Mouse (Mus musculus) MN1 (cell line): Measurements from ENCODE around the gene Rapgef6.
"Not testable (repeated sequence)": the region's sequence is repeated elsewhere in the genome, so short reads cannot be mapped to it uniquely, and the experiment has no call there.

Experiments used
- DNase-seq: peaks from one replicate; pipeline ENCODE4 v3.0.0-alpha.2; 2016; ENCODE audit warnings: low spot score

Rapgef6 gene

DNA sequence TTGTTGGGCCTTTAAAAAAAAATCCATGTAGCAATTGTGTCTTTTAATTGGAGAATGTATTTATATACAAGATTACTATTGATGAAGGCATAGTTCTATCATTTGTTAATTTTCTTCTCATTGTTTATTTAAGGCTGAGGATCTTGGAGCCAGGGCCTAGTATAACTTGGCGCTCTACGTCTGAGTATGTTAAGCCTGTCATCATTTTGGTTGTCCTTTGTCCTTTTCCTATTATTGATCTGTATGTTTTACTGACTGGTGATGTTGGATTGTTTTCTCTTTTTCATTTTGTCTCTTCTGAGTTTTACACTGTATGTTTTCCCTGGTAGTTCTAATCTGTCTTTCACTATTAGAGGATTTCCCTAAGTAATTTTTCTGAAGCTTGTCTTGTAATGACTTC is 52.1 kb downstream of the Rapgef6 start:
- DNase-seq = no peak

DNA sequence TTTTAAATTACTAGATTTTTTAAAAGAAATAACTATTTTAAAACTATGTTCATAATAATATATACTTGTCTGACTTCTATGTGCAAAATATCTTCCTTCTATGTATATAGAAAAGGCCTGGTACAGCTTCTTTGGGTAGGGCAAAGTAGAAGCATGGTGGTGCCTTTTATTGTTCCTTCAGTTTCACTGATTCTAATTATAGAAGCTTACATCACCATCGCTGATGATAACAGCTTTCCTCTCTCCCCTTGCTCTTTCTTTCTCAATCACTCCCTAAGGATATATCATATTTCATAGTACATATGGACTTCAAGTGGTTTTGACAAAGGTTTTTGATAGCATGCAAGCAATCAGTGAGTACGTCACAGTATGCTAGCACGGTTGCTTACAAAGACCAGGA is 69.9 kb downstream of the Rapgef6 start:
- peak; percentile 62 for DNase-seq

DNA sequence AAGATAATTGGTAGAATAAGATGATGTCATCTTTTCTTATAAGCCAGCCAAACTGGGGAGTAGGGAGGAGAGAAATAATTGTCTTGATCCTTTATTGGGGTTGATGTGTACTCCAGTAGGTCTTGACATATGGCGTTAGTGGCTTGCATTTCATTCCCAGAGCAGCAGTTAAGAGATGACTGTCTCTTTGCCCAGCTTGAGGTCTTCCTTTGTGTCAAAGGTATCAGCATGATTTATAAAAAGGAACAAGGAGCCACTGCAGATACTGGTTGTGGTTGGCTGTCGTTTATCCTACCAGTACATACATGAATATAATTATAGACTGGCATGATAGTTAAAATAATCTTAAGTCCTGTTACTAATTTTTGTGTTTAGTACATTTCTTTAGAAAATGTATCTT is 71.4 kb downstream of the Rapgef6 start:
- DNase-seq = no peak

DNA sequence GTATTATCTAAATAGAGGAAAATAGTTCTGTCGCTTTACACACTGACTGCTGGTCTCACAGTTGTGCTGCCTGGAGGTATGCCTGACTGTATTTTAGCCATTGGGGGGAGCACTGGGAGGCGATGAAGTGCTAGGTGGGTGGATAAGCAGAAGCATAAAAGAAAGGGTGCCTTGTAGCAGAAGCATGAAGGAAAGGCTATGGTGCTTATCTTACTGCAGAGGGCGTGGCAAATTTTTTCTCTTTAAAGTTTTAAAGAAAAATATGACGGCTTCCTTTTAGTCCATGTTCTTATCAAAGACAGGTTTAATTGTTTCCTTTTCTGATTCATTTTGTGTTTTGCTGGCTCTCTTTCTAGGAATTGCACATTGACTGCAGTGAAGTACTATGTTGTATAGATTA is 72.4 kb downstream of the Rapgef6 start:
- no peak for DNase-seq

DNA sequence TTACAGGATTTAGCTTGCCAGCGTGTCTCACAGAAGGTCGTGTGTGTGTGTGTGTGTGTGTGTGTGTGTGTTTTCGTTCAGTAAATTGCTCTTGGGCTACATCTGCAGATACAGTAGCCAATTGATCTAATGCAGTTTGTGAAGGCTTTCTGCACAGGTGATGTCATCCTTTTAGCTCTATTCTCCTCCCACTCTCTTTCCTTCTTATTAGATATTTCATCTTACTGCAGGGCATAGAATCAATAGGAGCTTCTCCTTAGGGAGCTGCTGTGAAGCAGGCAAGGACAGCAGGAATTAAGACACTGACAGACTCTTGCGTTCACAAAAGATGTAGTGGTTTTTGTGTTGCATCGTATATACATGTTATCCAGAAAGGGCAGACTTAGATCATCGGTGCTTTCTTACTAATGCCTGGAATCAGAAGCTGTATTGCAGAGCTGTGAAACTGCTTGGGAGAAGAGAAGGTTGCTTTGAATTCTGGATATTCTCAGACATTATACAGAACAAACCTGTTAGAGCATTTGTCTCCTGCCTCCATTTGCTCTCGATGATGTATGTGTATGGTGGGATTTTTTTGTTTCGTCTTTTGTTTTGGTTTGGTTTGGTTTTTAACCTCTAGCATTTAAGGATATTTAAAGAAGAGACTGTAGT is 73.4 kb downstream of the Rapgef6 start:
- peak; percentile 74 for DNase-seq

DNA sequence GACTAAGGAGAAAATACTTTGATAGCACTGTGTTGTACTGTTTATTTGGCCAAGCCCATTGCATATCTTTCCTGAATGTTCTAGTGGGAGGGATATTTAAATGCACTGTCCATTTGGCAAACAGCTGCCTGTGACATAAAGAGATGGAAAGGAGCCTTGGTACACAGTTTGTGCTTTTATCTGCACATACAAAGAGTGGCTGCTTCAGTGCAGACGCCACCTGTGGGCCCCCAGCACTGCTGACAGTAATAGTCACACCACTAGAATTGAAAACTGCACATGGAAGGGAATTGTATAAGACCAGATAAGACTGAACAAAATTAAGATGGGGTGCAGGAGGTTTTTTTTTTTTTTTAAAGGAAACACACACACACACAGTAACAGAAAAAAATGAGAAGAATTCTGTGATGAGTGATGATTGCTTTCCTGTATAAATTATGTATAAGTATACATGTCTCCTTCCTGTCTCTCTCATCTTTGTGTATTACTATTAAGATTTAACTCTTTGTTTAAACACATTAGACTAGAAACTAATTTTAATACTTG is 75.3 kb downstream of the Rapgef6 start:
- no peak for DNase-seq

DNA sequence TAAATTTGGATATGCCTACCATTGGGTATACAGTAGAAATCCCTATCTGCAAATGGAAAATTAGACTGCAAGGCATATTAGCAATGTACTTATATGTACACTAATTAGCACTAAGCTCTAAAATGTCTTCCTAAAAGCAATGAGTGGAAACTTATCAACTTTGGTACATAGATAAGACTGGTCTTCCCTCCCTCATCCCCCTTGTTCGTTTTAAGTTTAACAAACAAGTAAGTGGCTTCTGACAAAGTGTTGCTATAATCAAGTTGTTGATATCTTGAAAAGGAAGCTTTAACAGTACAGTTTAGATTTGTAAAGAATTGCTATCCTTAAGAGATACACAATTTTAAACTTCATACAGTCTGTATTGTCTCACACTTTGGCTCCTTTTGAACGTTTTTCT is 78.5 kb downstream of the Rapgef6 start:
- DNase-seq = no peak

DNA sequence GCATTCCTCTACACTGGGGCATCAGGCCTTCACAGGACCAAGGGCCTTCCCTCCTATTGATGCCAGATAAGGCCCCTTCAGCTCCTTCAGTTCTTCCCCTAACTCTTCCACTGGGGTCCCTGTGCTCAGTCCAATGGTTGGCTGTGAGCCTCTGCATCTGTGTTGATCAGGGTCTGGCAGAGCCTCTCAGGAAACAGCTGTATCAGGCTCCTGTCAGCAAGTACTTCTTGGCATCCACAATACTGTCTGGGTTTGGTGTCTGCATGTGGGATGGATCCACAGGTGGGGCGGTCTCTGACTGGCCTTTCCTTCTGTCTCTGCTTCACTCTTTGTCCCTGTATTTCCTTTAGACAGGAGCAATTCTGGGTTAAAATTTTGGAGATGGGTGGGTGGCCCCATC is 80.1 kb downstream of the Rapgef6 start:
- not testable (repeated sequence) for DNase-seq

DNA sequence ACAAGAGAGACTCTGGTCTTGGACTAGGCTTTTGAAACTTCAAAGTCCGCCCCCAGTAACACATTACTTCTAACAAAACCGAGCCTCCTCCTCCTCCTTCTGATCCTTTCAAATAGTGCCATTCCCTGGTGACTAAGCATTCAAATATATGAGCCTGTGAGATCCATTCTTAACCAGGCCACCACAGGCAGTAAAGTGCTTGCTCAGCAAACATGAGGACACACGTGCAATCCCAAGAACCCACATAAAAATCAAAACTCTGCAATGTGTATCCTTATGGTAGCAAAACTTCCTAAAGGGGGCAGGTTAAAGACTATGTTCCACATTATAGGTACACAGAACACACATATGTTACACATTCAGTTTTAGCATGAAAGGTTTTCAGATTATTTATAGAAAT is 81.8 kb downstream of the Rapgef6 start:
- no peak for DNase-seq

DNA sequence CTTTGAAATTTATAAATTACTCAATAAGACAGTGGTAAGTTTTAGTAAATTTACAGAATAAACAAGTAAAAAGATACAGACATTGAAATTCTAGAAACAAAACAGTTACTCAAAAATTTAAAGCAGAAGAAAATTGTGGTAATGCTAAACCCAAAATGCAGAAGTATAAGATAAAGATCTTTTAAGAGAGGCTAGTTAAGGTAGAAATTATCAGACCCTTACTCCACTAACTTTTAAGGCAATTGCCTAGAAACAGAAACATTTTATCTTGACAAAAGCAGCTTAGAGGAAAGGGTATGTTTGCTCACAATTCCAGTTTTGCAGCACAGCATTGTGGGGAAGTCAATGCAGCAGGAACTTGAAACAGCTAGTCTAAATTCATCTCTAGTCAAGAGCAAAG is 91.0 kb downstream of the Rapgef6 start:
- DNase-seq = no peak

DNA sequence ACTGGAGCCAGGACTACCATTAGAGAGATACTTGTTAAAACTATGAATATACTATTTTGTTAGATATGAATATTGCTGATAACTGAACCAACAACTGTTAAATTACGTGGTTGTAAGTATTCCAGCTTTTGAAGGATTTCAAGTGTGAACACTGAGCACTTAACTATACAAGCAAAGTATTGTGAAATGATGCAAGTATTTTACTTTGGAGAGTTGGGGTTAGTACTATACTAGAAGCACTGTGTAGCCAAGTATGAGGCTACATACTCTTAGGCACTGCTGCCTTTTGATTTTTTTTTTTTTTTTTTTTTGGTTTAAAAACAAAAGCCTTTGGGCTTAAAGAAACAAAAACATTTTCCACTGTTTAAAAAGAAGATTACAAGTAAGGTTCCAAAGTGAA is 91.9 kb downstream of the Rapgef6 start:
- no peak for DNase-seq

DNA sequence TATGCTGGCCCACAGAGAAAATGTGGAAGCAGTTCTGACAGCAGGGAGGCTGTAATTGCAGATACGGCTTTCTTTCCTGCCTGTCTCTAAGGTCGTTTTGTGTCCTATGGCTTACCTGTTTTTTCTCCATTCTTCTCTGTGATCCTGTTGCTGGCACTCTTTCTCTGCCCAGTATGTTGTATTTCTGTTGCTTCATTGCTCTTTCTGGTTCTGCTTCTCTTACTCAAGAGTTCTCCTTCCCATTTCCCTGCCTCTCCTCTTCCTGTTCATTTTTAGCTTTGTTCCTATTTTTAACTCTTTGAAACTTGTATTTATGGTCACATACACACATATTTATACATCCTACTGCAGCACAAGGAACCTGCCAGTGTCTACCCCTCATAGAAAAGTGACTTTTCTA is 96.2 kb downstream of the Rapgef6 start:
- no peak for DNase-seq

DNA sequence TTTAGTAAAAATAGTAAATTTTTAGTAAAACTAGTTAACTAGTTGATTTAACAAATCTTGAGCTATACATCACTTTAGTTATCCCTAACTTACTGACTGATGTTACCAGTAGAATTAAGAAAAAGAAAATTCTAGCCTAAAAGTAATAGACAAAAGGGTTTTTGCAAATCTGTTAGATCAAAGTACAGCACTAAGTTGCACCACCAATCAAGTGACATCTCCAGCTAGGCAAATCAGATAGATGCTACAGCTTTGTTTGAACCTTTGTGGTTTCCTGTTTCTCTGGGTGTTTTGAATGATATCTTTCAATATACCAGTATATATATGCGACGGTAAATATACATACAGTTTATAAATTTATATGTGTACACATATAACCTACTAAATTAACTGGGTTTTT is 99.1 kb downstream of the Rapgef6 start:
- no peak for DNase-seq

DNA sequence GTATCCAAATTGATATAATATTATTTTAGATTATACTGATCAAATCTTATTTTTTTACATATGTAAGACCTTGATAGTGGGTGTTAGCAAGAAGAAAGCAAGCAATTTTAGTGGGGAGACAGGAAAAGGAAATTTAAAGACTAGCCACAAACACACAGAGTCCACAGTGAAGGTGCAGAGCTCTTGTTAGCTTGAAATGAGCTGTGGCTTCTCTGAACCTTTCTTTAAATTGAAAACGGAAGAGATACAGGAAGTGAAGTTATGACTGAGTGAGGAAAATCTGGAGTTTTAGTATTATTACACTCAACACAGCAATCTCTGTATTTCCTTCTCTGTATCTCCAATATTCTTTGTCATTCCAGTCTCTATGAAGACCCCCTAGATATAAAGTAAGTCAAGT is 104.3 kb downstream of the Rapgef6 start:
- no peak for DNase-seq

DNA sequence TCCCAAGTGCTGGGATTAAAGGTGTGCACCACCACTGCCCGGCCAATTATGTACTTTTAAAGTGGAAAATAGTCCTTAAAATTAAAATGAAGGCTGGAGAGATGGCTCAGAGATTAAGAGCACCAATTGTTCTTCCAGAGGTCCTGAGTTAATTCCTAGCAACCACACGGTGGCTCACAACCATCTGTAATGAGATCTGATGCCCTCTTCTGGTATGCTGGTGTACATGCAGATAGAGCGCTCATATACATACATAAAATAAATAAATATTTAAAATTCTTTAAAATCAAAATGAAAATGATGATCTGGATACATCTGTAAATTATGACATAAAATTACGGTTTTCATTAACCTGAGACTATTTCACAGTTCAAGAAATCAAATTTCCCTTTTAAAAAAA is 123.8 kb downstream of the Rapgef6 start:
- DNase-seq = no peak

DNA sequence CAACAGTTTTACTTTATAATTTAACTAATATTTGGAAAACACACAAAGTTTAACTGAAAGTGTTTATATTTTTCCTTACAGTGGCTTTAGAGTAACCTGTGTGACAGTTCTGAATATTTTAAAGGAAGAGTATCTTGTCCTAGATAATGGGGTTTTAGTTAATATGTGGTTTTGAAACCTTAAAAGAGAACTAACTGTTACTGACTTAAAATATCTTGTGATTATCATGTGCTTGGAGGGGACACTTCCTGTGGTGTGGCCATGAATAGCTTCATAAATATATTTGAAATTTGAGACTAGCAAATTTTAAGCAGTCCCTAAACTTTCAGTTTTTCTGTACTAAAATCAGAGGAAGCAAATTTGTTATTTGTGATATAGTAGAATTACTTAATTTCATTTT is 125.9 kb downstream of the Rapgef6 start:
- DNase-seq = no peak

DNA sequence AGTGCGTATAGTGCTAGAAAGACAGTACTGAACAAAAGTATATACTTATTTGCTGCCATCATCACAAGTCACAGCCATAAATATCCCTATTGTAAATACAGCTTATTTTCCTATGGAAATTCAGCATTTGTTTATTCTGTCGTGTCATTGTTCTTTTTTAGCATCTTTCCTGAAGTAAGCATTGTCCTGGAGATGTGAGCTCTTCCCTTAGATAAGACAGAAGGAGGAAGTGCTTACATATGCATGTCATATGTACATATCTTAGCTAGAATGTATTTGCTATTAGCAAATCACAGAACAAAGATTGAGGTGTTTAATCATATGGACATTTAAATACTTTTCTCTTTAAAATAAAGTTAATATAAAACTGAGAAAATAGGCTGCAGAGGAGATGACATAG is 132.8 kb downstream of the Rapgef6 start:
- DNase-seq = no peak

DNA sequence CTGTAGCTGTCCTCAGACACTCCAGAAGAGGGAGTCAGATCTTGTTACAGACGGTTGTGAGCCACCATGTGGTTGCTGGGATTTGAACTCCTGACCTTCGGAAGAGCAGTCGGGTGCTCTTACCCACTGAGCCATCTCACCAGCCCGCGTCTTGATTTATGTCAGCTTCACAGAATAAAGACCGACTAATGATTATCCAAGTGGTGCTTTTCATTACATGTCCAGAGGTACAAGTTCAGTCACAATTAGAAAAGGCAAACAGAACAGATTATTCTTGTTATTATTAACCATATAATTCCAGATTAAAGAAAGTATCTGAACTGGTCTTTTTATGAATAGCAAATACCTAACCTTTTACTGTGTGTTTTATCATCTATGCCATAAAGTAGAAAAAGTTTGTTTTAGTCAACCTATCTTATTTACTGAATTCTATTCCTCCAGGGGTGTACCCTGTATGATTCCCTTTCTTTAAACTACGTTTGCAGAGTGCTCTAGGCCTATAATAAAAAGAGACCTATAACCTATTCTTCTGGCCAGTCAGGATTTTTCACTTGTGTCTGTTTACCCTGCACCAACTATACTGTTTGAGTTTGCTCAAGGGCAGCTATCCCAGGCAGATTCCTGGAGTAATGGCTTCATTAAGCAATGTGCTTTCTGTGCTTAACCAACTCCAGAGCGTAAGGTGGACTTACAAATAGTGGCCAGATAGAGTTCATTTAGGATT is 151.1 kb downstream of the Rapgef6 start:
- no peak for DNase-seq

DNA sequence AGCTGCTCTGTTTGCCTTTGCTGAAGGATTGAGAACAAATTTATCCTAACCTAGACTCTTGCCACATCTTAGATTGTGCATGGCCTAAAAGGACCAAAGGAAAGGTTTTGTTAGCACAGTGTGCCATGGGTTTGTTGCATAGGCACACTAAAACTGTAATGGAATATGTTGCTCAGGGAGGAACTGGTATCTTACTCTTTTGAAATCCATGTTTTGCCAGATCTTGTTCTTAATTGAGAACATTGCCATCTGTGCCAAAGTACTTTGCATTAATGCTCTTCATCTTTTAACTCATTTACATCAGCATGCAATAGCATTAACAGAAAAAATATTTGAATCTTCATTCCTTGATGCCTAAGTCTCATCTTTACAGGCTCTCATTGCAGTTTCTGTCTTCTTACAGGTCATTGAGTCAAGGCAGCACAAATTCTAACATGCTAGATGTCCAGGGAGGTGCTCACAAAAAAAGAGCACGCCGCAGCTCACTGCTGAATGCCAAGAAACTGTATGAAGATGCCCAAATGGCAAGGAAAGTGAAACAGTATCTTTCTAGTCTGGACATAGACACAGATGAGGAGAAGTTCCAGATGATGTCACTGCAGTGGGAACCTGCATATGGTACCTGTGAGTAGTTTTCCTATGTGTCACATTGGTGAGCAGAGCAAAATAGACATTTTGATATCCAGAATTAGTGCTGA is 153.3 kb downstream of the Rapgef6 start:
- DNase-seq = no peak

DNA sequence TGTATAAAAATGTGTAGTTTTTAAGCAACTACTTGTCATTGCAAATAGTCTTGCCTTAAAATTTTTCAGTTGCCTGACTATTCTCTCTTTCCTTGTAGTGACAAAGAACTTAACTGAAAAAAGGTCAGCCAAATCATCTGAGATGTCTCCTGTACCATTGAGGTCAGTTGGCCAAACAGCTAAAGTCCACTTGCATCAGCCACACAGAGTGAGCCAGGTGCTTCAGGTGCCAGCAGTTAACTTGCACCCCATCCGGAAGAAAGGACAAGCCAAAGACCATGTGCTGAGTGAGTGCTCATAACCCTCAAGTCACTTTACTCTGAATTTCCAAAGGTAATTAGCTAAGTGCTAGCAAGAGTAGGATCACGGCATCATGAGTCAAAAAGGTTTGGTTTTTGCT is 156.5 kb downstream of the Rapgef6 start:
- no peak for DNase-seq

DNA sequence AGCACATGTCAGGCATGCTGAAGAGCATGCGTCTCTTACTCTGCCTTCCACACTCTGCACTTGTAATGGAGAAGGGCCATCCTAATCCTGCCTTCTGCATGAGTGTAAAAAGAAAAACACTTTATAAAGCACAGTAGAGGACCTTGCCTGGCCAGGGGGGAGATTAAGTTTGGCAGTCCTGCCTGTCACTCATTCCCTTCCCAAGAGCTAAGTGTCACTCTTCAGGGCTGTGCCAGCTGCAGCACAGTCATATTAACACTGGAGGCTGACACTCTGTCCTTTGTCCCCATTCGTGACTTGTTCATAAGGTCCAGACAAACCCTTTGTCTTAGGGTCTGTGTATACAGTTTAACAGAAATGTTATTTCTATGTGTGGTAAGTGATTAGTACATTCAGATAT is 162.2 kb downstream of the Rapgef6 start:
- DNase-seq = no peak

DNA sequence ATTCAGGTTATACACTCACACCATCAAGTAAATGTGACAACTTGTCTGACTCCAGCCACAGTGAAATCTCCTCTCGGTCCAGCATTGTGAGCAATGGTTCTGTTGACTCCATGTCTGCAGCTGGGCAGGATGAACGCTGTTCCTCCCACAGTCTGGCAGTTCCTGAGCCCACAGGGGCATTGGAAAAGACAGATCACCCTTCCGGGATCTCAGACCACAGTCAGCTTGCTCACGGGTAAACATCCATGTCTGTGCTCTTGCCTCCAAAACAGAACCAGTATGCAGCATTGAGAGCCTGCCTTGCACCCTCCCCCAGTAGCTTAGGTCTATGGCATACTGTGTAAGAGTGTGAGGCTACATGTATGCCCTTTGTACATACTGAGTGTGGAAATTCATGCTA is 167.5 kb downstream of the Rapgef6 start:
- DNase-seq = no peak

DNA sequence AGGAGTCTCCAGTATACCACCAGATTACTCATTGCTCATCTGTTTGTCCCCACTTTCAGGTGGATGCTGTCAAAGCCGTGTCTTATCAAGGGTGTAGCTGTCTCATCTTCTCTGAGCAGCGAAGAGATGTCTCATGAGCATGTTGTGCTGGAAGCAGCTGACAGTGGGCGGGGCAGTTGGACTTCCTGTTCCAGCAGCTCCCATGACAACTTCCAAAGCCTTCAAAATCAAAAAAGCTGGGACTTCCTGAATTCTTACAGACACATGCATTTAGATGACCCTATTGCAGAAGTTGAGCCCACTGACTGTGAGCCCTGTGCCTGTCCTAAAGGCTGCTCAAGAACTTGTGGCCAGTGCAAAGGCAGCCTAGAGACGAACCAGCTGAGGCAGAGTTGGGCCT is 168.5 kb downstream of the Rapgef6 start:
- DNase-seq = no peak
